Mouse (Mus musculus): Measurements from ENCODE around the gene Tmem255b.

DNA sequence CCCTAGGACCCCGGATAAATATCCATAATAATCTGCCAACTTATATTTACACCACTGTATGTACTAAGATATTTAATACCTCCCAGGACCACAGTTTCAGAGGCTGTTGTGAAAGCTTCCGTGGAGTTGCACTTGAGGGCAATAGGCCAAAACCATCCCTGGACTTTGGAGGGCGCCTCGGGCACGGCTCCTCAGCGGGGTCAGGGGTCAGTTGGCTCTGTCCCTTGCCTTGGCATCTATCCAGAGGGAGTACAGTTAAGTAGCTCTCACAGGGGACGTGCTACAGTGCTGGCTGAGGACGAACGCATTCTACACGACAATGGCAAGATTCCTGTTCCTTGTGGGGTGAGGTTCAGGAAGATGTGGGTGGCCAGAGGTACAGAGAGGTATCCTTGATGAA lies 27.4 kb downstream of the Tmem255b start:
- TF ChIP-seq CTCF (IDR thresholded peaks at IDR 0.05; ENCODE audit: borderline replicate concordance, insufficient read depth, low read length) (no peak), POLR2A (IDR thresholded peaks at IDR 0.05; ENCODE audit: low read depth, low read length) (no peak)
